In genomic region chr16:23991170-23991569, GRCm38 (mm10) we compare ENCODE assay signal across 7 mouse cellular contexts. TPM values are rescaled to one million over a fixed set of nuclear protein-coding genes. Genes with fewer than 3 reads are reported as not detected.
A peak's percentile ranks its signal among the peaks of the same experiment; 100 is the strongest.
DNase-seq lines count a peak whose midpoint lies in the region; ATAC-seq and TF ChIP-seq lines count a peak whose summit lies in the region.

No protein-coding gene starts in this region.

- peak; percentile 76 for DNase-seq in ES-E14 (ENCODE audit: low read depth, low spot score)
- peak; percentile 87 to 89 for DNase-seq in adrenal gland, postnatal 4 days (ENCODE audit: low spot score in 2 of 2)
- DNase-seq in heart, postnatal 0 days (ENCODE audit: low spot score), result peak; percentile 84
- peak; percentile 90 to 94 for DNase-seq in left cerebral cortex, adult 18-20 months (ENCODE audit: low spot score in 2 of 2)
- peak; percentile 85 for DNase-seq in mesoderm, embryonic 11.5 days (ENCODE audit: low read depth, low spot score)
- peak; percentile 62 to 87 for DNase-seq in spleen, adult 18-20 months

- peak; percentile 44; the same call in 1 of the 2 replicates for TF ChIP-seq EP300 in heart, postnatal 0 days (IDR thresholded peaks at IDR 0.05; ENCODE audit: low read depth)

- ATAC-seq in erythroblast, adult 5-6 weeks (replicated peaks; ENCODE audit: low FRiP score, poor library complexity, severe bottlenecking), result peak; percentile 23; the same call in 1 of the 2 replicates
- no peak for ATAC-seq in heart, postnatal 0 days (ENCODE audit: insufficient read depth, low read depth)

- TF ChIP-seq CTCF in heart, postnatal 0 days (IDR thresholded peaks at IDR 0.05; ENCODE audit: low read depth), result peak; percentile 96

- no peaks in the 10 kb centered on the region for H3K9me3 ChIP-seq in ES-E14 (ENCODE audit: control insufficient read depth, insufficient read depth, low read depth, low read length)
- no peaks in the 10 kb centered on the region for H3K9me3 ChIP-seq in heart, postnatal 0 days (replicated peaks; ENCODE audit: control insufficient read depth, low read length)

- no peak overlapping the region for H3K27ac ChIP-seq in ES-E14 (ENCODE audit: insufficient read depth, low read depth, low read length, poor library complexity, severe bottlenecking)
- 0 out of 2 replicates have a peak overlapping the region, but pooled peaks have one; percentile 7 for H3K27ac ChIP-seq in heart, postnatal 0 days (ENCODE audit: low read depth)

- in situ Hi-C loops in ES-E14 (cut with MboI; ENCODE audit: low sequenced_read_pairs in 2 of 2, unreplicated experiment in 2 of 2), result loop anchor here (25.0 kb wide), 2 partner anchors 321 to 1071 kb away; no protein-coding TSS in a partner anchor

- peak overlapping the region; percentile 97 for H3K4me2 ChIP-seq in heart, postnatal 0 days (ENCODE audit: low read depth, low read length)

- H3K9ac ChIP-seq in ES-E14 (ENCODE audit: insufficient read depth, low read depth, low read length, poor library complexity, severe bottlenecking), result no peak overlapping the region
- peak overlapping the region; percentile 99; the same call in 1 of the 2 replicates for H3K9ac ChIP-seq in heart, postnatal 0 days (replicated peaks; ENCODE audit: low read depth, low read length)

- no peaks in the 10 kb centered on the region for H3K27me3 ChIP-seq in heart, postnatal 0 days (ENCODE audit: control insufficient read depth, insufficient read depth, low read length)

- no peak overlapping the region for H3K4me3 ChIP-seq in ES-E14 (ENCODE audit: insufficient read depth in 1 of 2, low read depth in 1 of 2, low read length in 2 of 2, poor library complexity in 1 of 2, severe bottlenecking in 1 of 2)
- H3K4me3 ChIP-seq in heart, postnatal 0 days (ENCODE audit: low read depth, low read length), result no peak overlapping the region

- WGBS in heart, postnatal 0 days, result 4% methylated on average over 4 of the region's 4 CpGs

- no peaks in the 10 kb centered on the region for H3K36me3 ChIP-seq in ES-E14 (ENCODE audit: control insufficient read depth, insufficient read depth, low read length, poor library complexity, severe bottlenecking)
- H3K36me3 ChIP-seq in heart, postnatal 0 days (replicated peaks; ENCODE audit: control insufficient read depth, insufficient read depth, low read length), result no peaks in the 10 kb centered on the region

- H3K4me1 ChIP-seq in ES-E14 (ENCODE audit: control insufficient read depth in 2 of 2, insufficient read depth in 2 of 2, low read length in 2 of 2, poor library complexity in 1 of 2), result peaks cover 5 to 8% of the 10 kb centered on the region in 2 experiments; a peak in 2 of 4 replicates
- H3K4me1 ChIP-seq in heart, postnatal 0 days (ENCODE audit: control insufficient read depth, insufficient read depth), result peaks cover 11% of the 10 kb centered on the region

TF ChIP-seq in ES-E14, 5 proteins besides CTCF, POLR2A, EP300 and RAD21:
- TF ChIP-seq MAFK (IDR thresholded peaks at IDR 0.05; ENCODE audit: insufficient read depth, low read depth, low read length) (no peak), CHD2 (IDR thresholded peaks at IDR 0.05; ENCODE audit: low read depth, low read length) (0 out of 2 replicates have a peak, but pooled peaks have one; percentile 43), ZC3H11A (IDR thresholded peaks at IDR 0.05; ENCODE audit: borderline replicate concordance, low read depth, low read length) (peak; percentile 44), HCFC1 (IDR thresholded peaks at IDR 0.05; ENCODE audit: borderline replicate concordance, insufficient read depth, low read length) (no peak)
TF ChIP-seq in ES-E14: peak in this region for 2.

RNA-seq across cellular contexts. Expression of gene Bcl6, which starts 2.5 kb away (rescaled TPM):
- 1.1 and 1.5 TPM in 2 replicates for total RNA-seq in ES-E14 (2012; rRNA removed)
- total RNA-seq in adrenal gland, postnatal 4 days (2021), result 10 to 100 TPM; 30.2 to 31.3 TPM
- total RNA-seq in erythroblast, adult 5-6 weeks (2015; ENCODE audit: low replicate concordance), result 5.2 and 7.9 TPM in 2 replicates
- total RNA-seq in erythroblast, adult 5-6 weeks (2017; ENCODE audit: low replicate concordance), result 3.7 and 4.2 TPM in 2 replicates
- total RNA-seq in heart, postnatal 0 days (2014; rRNA removed; ENCODE audit: low replicate concordance), result 0.23 and 2.8 TPM in 2 replicates
- polyA plus RNA-seq in heart, postnatal 0 days (2015; fragmentation: Nextera tagmentation; extraction: Ambion mirVana), result 0.19 and 0.25 TPM in 2 replicates
- 10 to 100 TPM; 28.4 TPM for total RNA-seq in left cerebral cortex, adult 18-20 months (2021)

RNA-seq across cellular contexts. Expression of gene Gm37419, which starts 2.9 kb away (rescaled TPM):
- total RNA-seq in ES-E14 (2012; rRNA removed), result not detected in 2 replicates
- total RNA-seq in adrenal gland, postnatal 4 days (2021), result not detected
- total RNA-seq in erythroblast, adult 5-6 weeks (2015; ENCODE audit: low replicate concordance), result not detected in 2 replicates
- total RNA-seq in erythroblast, adult 5-6 weeks (2017; ENCODE audit: low replicate concordance), result not detected in 2 replicates
- not detected in 2 replicates for total RNA-seq in heart, postnatal 0 days (2014; rRNA removed; ENCODE audit: low replicate concordance)
- polyA plus RNA-seq in heart, postnatal 0 days (2015; fragmentation: Nextera tagmentation; extraction: Ambion mirVana), result not detected in 2 replicates
- not detected for total RNA-seq in left cerebral cortex, adult 18-20 months (2021)

RNA-seq across cellular contexts. Expression of gene Rtp2, which starts 59.0 kb away (rescaled TPM):
- 0.18 TPM in 1 of 2 replicates, not detected in the other for total RNA-seq in ES-E14 (2012; rRNA removed)
- not detected for total RNA-seq in adrenal gland, postnatal 4 days (2021)
- not detected in 2 replicates for total RNA-seq in erythroblast, adult 5-6 weeks (2015; ENCODE audit: low replicate concordance)
- not detected in 2 replicates for total RNA-seq in erythroblast, adult 5-6 weeks (2017; ENCODE audit: low replicate concordance)
- total RNA-seq in heart, postnatal 0 days (2014; rRNA removed; ENCODE audit: low replicate concordance), result not detected in 2 replicates
- not detected in 2 replicates for polyA plus RNA-seq in heart, postnatal 0 days (2015; fragmentation: Nextera tagmentation; extraction: Ambion mirVana)
- total RNA-seq in left cerebral cortex, adult 18-20 months (2021), result under 1 TPM in 1 of 2 experiments, not detected in 1; 0.42 TPM
